Mouse (Mus musculus) heart, postnatal 0 days (tissue): ENCODE measurements at regions not wholly inside any gene's neighbourhood (a gene's known extent, or its start where the extent isn't known, plus 50 kb on each side); places are given as distances from the start of the nearest gene placed in this dataset.

ENCODE experiments used
- CTCF ChIP-seq: IDR thresholded peaks from 2 replicates; pipeline ENCODE4 v1.5.1; 2016; ENCODE audit warnings: antibody characterized with exemption, control low read depth, low read depth
- EP300 ChIP-seq: IDR thresholded peaks from 2 replicates; pipeline ENCODE4 v1.6.1; 2016; ENCODE audit warnings: antibody characterized with exemption, low read depth

DNA sequence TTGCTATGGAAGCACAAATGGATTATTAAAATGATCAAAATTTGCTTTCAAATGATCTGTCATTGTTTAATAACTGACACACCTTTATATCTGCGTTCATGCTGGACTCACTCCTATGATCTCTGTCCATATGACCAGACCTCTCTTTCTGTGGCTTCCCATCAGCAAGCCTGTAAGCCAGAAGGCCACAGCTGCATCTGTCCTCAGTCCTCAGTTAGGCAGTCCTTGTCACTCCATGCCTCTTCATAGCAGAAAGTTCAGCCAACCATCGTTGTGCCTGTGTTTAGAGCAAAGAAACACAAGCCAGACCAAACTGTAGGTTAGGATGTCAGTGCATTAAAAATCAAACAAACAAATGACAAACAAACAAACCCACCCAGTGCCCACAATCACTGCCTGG is 107.2 kb upstream of the Tsc22d1 start:
- TF ChIP-seq CTCF: no peak
- TF ChIP-seq EP300: no peak
